Mouse (Mus musculus) liver, embryonic 14.5 days (tissue): ENCODE measurements at regions not wholly inside any gene's neighbourhood (a gene's known extent, or its start where the extent isn't known, plus 50 kb on each side); places are given as distances from the start of the nearest gene placed in this dataset.

Experiments used
- CTCF ChIP-seq: IDR thresholded peaks from 2 replicates; pipeline ENCODE4 v1.5.1; 2016; ENCODE audit warnings: antibody characterized with exemption, low read depth, control low read depth
- EP300 ChIP-seq: IDR thresholded peaks from 2 replicates; pipeline ENCODE4 v1.6.1; 2016; ENCODE audit warnings: antibody characterized with exemption, low read depth

GRCm38 (mm10) chr3:37799809-37800208, 75.5 kb upstream of the Gm5148 start:
- TF ChIP-seq EP300 (no peak), CTCF (no peak)
